Mouse (Mus musculus): ENCODE measurements around the gene Gm9044. TPM values are rescaled to one million over a fixed set of nuclear protein-coding genes. Genes with fewer than 3 reads are reported as not detected.
"Not testable (repeated sequence)": the region's sequence is repeated elsewhere in the genome, so short reads cannot be mapped to it uniquely, and the experiment has no call there.

Gm9044 gene
- total RNA-seq (2021), result not detected
- long read RNA-seq, experiment 1, result 0 reads
- long read RNA-seq, experiment 2, result 0 reads

- DNase-seq; intact Hi-C loops (cut with DNase I): not testable (repeated sequence)
Measured at GRCm38 (mm10) chr10:118332308-118332707, at the start of gene Gm9044. TSS of gene Gm9044 (minus strand) at chr10:118332408.

- DNase-seq, result peak; percentile 60 to 63
- intact Hi-C loops (cut with DNase I), result no loop called here
Measured at GRCm38 (mm10) chr10:118370443-118370842, 38.2 kb upstream of the Gm9044 start.

GRCm38 (mm10) chr10:118369518-118369917, 37.3 kb upstream of the Gm9044 start:
- intact Hi-C loops (cut with DNase I), result no loop called here
- no peak for DNase-seq

- intact Hi-C loops (cut with DNase I); DNase-seq: not testable (repeated sequence)
Measured at GRCm38 (mm10) chr10:118354005-118354404, 21.8 kb upstream of the Gm9044 start, which contains the start of gene Gm9049. TSS of gene Gm9049 (minus strand) at chr10:118354105.

- intact Hi-C loops (cut with DNase I); DNase-seq: not testable (repeated sequence)
Measured at GRCm38 (mm10) chr10:118348579-118348978, 16.4 kb upstream of the Gm9044 start, which contains the start of gene Gm9048. TSS of gene Gm9048 (minus strand) at chr10:118348679.

GRCm38 (mm10) chr10:118343155-118343554, 10.9 kb upstream of the Gm9044 start, which contains the start of gene Gm9046:
TSS of gene Gm9046 (minus strand) at chr10:118343255.
- not testable (repeated sequence) for DNase-seq

GRCm38 (mm10) chr10:118337731-118338130, 5.5 kb upstream of the Gm9044 start, which contains the start of gene Gm9045:
TSS of gene Gm9045 (minus strand) at chr10:118337831.
- intact Hi-C loops (cut with DNase I); DNase-seq: not testable (repeated sequence)

More at GRCm38 (mm10) chr10:118343155-118343554, 10.9 kb upstream of the Gm9044 start, which contains the start of gene Gm9046:
- intact Hi-C loops (cut with DNase I), result not testable (repeated sequence)

- intact Hi-C loops (cut with DNase I); DNase-seq: not testable (repeated sequence)
Measured at GRCm38 (mm10) chr10:118326869-118327268, 5.3 kb downstream of the Gm9044 start, which contains the start of gene Gm9040. TSS of gene Gm9040 (minus strand) at chr10:118326969.

GRCm38 (mm10) chr10:118319024-118319423, 13.2 kb downstream of the Gm9044 start:
- DNase-seq, result no peak
- intact Hi-C loops (cut with DNase I), result no loop called here

- DNase-seq; intact Hi-C loops (cut with DNase I): not testable (repeated sequence)
Measured at GRCm38 (mm10) chr10:118302133-118302532, 30.1 kb downstream of the Gm9044 start.

- intact Hi-C loops (cut with DNase I), result no loop called here
- no peak for DNase-seq
Measured at GRCm38 (mm10) chr10:118294938-118295337, 37.3 kb downstream of the Gm9044 start, which contains the start of gene Iltifb. TSS of gene Iltifb (minus strand) at chr10:118295038.

GRCm38 (mm10) chr10:118283016-118283415, 49.2 kb downstream of the Gm9044 start:
- not testable (repeated sequence) for DNase-seq

GRCm38 (mm10) chr10:118282565-118282964, 49.6 kb downstream of the Gm9044 start:
- intact Hi-C loops (cut with DNase I); DNase-seq: not testable (repeated sequence)

More at GRCm38 (mm10) chr10:118283016-118283415, 49.2 kb downstream of the Gm9044 start:
- intact Hi-C loops (cut with DNase I), result not testable (repeated sequence)

Other genes with a start within 250 kb of the Gm9044 start
- 1 to 10 TPM; 1.9 to 3.0 TPM for gene Mdm1, start 190.6 kb downstream of the Gm9044 start, total RNA-seq (2021)
- not detected for gene Il22, start 127.5 kb downstream of the Gm9044 start, total RNA-seq (2021)
- under 1 TPM; 0.47 to 0.48 TPM for gene Gm32717, start 91.6 kb downstream of the Gm9044 start, total RNA-seq (2021)
- under 1 TPM; 0.47 to 0.48 TPM for gene Gm32802, start 73.7 kb downstream of the Gm9044 start, total RNA-seq (2021)
- not detected for gene Iltifb, start 37.4 kb downstream of the Gm9044 start, total RNA-seq (2021)
- gene Gm9040, start 5.4 kb downstream of the Gm9044 start, total RNA-seq (2021), result not detected
- gene Gm9045, start 5.4 kb upstream of the Gm9044 start, total RNA-seq (2021), result not detected
- gene Gm9046, start 10.8 kb upstream of the Gm9044 start, total RNA-seq (2021), result not detected
- not detected for gene Gm9048, start 16.3 kb upstream of the Gm9044 start, total RNA-seq (2021)
- gene Gm9049, start 21.7 kb upstream of the Gm9044 start, total RNA-seq (2021), result not detected
- not detected for gene Ifng, start 108.6 kb upstream of the Gm9044 start, total RNA-seq (2021)